Mouse (Mus musculus) midbrain, embryonic 16.5 days (tissue): ENCODE data around the gene Mettl7a3. TPM values are rescaled to one million over a fixed set of nuclear protein-coding genes. Genes with fewer than 3 reads are reported as not detected.
"Not testable (repeated sequence)": the region's sequence is repeated elsewhere in the genome, so short reads cannot be mapped to it uniquely, and the experiment has no call there.

Experiments
- ATAC-seq: fragments of 200-750 bp; cut with Nextera tagmentation; 2 replicates; pipeline ENCODE4 v1.8.0; 2017; ENCODE audit warnings: moderate TSS enrichment
- H3K27ac ChIP-seq: fragments of 300-500 bp; sonication (generic); 2 replicates; pipeline ENCODE4 v1.5.1; 2014; ENCODE audit warnings: mild to moderate bottlenecking, low read length, mixed read lengths
- H3K27me3 ChIP-seq: fragments of 300-500 bp; sonication (generic); 2 replicates; pipeline ENCODE4 v1.6.1; 2014; ENCODE audit warnings: low read depth, low read length, mixed read lengths; ENCODE audit not compliant: control insufficient read depth, insufficient read depth
- H3K36me3 ChIP-seq: fragments of 300-500 bp; sonication (generic); 2 replicates; pipeline ENCODE4 v1.6.1; 2014; ENCODE audit warnings: mild to moderate bottlenecking, low read length, moderate library complexity, mixed read lengths; ENCODE audit not compliant: control insufficient read depth, insufficient read depth
- H3K4me1 ChIP-seq: fragments of 300-500 bp; sonication (generic); 2 replicates; pipeline ENCODE4 v1.6.1; 2014; ENCODE audit warnings: mild to moderate bottlenecking, low read length, mixed read lengths; ENCODE audit not compliant: control insufficient read depth, insufficient read depth
- H3K4me2 ChIP-seq: fragments of 300-500 bp; sonication (generic); 2 replicates; pipeline ENCODE4 v1.6.1; 2014; ENCODE audit warnings: mild to moderate bottlenecking, low read length, mixed read lengths
- H3K4me3 ChIP-seq: fragments of 300-500 bp; sonication (generic); 2 replicates; pipeline ENCODE4 v1.5.1; 2014; ENCODE audit warnings: low read depth, mild to moderate bottlenecking, low read length, moderate library complexity, mixed read lengths
- H3K9ac ChIP-seq: fragments of 300-500 bp; sonication (generic); 2 replicates; pipeline ENCODE4 v1.6.1; 2014; ENCODE audit warnings: low read depth, low read length, mixed read lengths
- H3K9me3 ChIP-seq: fragments of 300-500 bp; sonication (generic); replicated peaks from 2 replicates; pipeline ENCODE4 v1.6.1; 2014; ENCODE audit warnings: mild to moderate bottlenecking, low read length, mixed read lengths; ENCODE audit not compliant: control insufficient read depth, poor library complexity, severe bottlenecking
- WGBS: fragments of 180-500 bp; shearing (Covaris S2); extraction: QIAGEN DNeasy Blood & Tissue Kit; methylation state at CpG from one replicate; pipeline ENCODE4 v1.1.7; 2014; 5-methylcytosine and 5-hydroxymethylcytosine counted together
- polyA plus RNA-seq: library from polyadenylated mRNA; unstranded; fragments of >200 nt; fragmentation: Nextera tagmentation; extraction: Ambion mirVana; gene quantifications from 2 replicates; pipeline ENCODE4 v1.2.1, GENCODE M21; 2015

Gene Mettl7a3
- polyA plus RNA-seq, 1 experiment from 2014 or later: not detected

DNA sequence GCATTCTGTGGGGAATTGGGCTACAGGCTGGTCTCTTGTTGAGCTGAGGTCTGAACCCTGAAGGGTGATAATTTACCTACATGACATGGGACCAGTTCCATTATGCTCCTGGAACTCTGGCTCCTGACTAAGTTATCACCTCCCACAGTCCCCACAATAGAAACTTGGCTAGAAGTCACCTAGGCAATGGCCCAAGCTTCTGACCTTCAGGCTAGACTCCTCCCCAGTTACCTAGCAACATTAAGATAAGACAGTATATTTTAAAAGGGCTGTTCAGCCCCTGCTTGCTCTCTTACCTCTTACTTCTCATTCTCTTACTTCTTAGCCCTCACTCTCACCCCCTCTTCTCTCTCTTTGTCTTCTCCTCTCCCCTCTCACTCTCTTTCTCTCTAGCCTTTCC lies 10.8 kb downstream of the Mettl7a3 start:
- Histone ChIP-seq H3K27ac (no peak overlapping the region), H3K4me3 (no peak overlapping the region), H3K4me2 (no peak overlapping the region), H3K4me1 (no peaks in the 10 kb centered on the region), H3K9me3 (no peaks in the 10 kb centered on the region), H3K9ac (no peak overlapping the region), H3K36me3 (no peaks in the 10 kb centered on the region), H3K27me3 (no peaks in the 10 kb centered on the region)
- no peak for ATAC-seq

- Histone ChIP-seq H3K4me1 (no peaks in the 10 kb centered on the region), H3K9me3 (no peaks in the 10 kb centered on the region), H3K9ac (no peak overlapping the region), H3K27ac (no peak overlapping the region), H3K4me2 (no peak overlapping the region), H3K4me3 (no peak overlapping the region), H3K36me3 (no peaks in the 10 kb centered on the region), H3K27me3 (no peaks in the 10 kb centered on the region)
- ATAC-seq: no peak
- WGBS: 71% methylated on average over 14 of the region's 14 CpGs
These were observed 12.0 kb downstream of the Mettl7a3 start for GRCm38 (mm10) chr15:100346761-100347160.

DNA sequence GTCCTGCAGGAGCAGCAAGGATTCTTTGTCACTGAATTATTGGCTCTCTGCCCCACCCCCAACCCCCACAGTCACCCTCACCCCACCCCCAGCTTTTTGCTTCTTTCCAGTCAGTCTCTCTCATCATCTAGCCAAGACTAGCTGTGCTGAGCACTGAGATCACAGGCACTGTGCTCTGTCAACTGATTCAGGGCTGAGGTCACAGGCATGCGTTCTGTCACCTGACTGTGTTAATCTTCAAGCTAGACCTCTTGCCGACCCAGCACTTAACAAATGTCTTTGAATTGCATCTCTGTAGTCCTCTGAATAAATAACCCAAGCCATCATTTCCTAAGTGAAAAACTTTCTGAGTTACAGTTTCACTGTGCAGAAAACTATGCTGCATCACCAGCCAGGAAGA lies 14.8 kb downstream of the Mettl7a3 start:
- 48% methylated on average over 2 of the region's 2 CpGs for WGBS
- no peaks in the 10 kb centered on the region for H3K9me3 ChIP-seq
- H3K27me3 ChIP-seq: no peaks in the 10 kb centered on the region
- no peak overlapping the region for H3K4me3 ChIP-seq
- H3K4me2 ChIP-seq: no peak overlapping the region
- ATAC-seq: no peak
- no peaks in the 10 kb centered on the region for H3K4me1 ChIP-seq
- no peak overlapping the region for H3K9ac ChIP-seq
- no peak overlapping the region for H3K27ac ChIP-seq
- H3K36me3 ChIP-seq: no peaks in the 10 kb centered on the region

DNA sequence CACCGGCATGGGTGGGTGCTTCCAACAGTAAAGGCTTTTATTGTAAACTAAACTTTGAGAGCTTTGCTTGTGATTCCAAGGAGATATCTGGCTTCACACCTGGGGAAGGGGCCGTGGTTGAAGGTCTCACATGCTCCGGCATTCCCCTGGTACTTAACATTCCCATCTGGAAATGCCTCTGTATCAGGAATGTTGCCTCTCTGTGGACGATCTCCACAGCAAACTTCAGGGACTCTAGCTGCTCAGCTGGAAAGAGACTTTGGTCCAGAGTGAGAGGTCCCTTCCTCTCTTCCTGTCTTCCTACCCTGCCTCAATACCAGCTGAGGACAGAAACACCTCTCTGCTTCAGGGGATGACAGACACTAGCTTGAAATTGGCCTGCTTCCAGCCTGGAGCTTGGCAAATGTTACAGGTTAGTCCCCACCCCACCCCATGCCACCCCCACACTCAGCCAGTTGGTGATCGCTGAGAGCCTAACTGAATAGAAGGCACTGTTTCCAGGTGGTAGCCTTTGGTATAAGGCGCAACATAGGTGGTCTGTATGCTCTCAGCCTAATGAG lies 16.9 kb downstream of the Mettl7a3 start:
- 82% methylated on average over 6 of the region's 6 CpGs for WGBS
- no peaks in the 10 kb centered on the region for H3K9me3 ChIP-seq
- no peak overlapping the region for H3K4me2 ChIP-seq
- H3K36me3 ChIP-seq: no peaks in the 10 kb centered on the region
- no peaks in the 10 kb centered on the region for H3K27me3 ChIP-seq
- H3K9ac ChIP-seq: no peak overlapping the region
- no peak overlapping the region for H3K27ac ChIP-seq
- no peak overlapping the region for H3K4me3 ChIP-seq
- no peak for ATAC-seq
- no peaks in the 10 kb centered on the region for H3K4me1 ChIP-seq

- H3K4me3 ChIP-seq: no peak within 1 kb of the TSS
- no peak within 1 kb of the TSS for H3K4me2 ChIP-seq
- no peak within 1 kb of the TSS for H3K9ac ChIP-seq
- no peaks in the 10 kb centered on the region for H3K27me3 ChIP-seq
- no peaks in the 10 kb centered on the region for H3K9me3 ChIP-seq
- H3K27ac ChIP-seq: no peak within 1 kb of the TSS
- H3K4me1 ChIP-seq: no peaks in the 10 kb centered on the region
- no peak for ATAC-seq
- no peaks in the 10 kb centered on the region for H3K36me3 ChIP-seq
- WGBS: 89% methylated on average over 10 of the region's 10 CpGs
These were observed 18.1 kb downstream of the Mettl7a3 start, which contains the start of the genes Methig1 and Mettl7a2 for GRCm38 (mm10) chr15:100352711-100353250. Gene Methig1 (plus strand): TSS chr15:100353149. Gene Mettl7a2 (plus strand): TSS chr15:100353200.

GRCm38 (mm10) chr15:100353399-100353798 lies 18.7 kb downstream of the Mettl7a3 start:
- H3K9ac ChIP-seq, H3K4me2 ChIP-seq, H3K9me3 ChIP-seq, H3K4me1 ChIP-seq, H3K27me3 ChIP-seq, H3K36me3 ChIP-seq, H3K27ac ChIP-seq, H3K4me3 ChIP-seq, ATAC-seq: not testable (repeated sequence)
- 96% methylated on average over 9 of the region's 22 CpGs for WGBS

GRCm38 (mm10) chr15:100355876-100356275 lies 21.1 kb downstream of the Mettl7a3 start:
- Histone ChIP-seq H3K9ac (no peak overlapping the region), H3K36me3 (no peaks in the 10 kb centered on the region), H3K27me3 (no peaks in the 10 kb centered on the region), H3K4me2 (no peak overlapping the region), H3K4me1 (no peaks in the 10 kb centered on the region), H3K4me3 (no peak overlapping the region), H3K27ac (no peak overlapping the region), H3K9me3 (no peaks in the 10 kb centered on the region)
- ATAC-seq: no peak
- 92% methylated on average over 5 of the region's 5 CpGs for WGBS

DNA sequence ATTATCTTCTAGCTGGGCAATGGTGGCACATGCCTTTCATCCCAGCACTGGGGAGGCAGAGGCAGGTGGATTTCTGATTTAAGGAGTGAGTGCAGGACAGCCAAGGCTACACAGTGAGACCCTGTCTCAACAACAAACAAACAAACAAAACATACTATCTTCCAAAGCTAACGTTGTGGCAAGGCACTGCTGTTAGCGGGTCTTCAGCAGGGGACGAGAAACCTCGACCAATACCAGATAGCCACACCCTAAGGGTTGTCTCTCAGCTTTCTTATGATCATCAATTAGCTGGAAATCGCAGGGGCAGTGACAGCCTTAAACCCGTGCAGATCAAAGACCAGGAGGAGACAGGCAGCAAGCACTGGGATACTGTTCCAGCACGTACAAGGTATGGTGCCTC lies 29.5 kb downstream of the Mettl7a3 start, which contains the start of gene Higd1c:
Higd1c (plus strand) TSS at position 301 of the 400 bp plus-strand sequence.
- Histone ChIP-seq H3K9ac (no peak within 1 kb of the TSS), H3K4me1 (no peaks in the 10 kb centered on the region), H3K27me3 (no peaks in the 10 kb centered on the region), H3K4me2 (no peak within 1 kb of the TSS), H3K27ac (no peak within 1 kb of the TSS), H3K9me3 (no peaks in the 10 kb centered on the region; the same call in 1 of the 2 replicates), H3K4me3 (no peak within 1 kb of the TSS), H3K36me3 (no peaks in the 10 kb centered on the region)
- ATAC-seq: no peak
- 77% methylated on average over 7 of the region's 7 CpGs for whole genome bisulfite sequencing

DNA sequence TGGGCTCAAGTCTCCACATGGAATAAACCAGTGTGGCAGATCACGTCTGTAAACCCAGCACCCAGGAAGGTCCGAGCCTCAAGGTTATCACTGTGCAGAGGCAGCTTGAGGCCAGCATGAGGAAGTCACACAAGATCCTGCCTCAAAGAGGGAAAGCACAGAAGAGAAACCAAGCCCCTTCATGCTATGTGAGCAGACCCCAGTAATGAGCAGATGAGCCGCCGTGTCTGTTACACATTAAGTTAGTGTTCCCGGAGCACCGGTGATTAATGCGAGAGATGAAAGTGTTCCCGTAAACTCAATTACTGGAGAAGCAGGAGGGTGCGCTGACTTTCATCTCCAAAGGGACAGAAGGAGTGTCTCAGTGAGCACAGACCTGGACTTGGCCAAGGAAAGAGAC lies 31.2 kb downstream of the Mettl7a3 start:
- H3K27ac ChIP-seq, H3K27me3 ChIP-seq, ATAC-seq, H3K4me1 ChIP-seq, H3K9me3 ChIP-seq, H3K9ac ChIP-seq, H3K36me3 ChIP-seq, H3K4me3 ChIP-seq, H3K4me2 ChIP-seq: not testable (repeated sequence)
- WGBS: 41% methylated on average over 9 of the region's 9 CpGs
